Mouse (Mus musculus): ENCODE data around the gene Il23a.
"Not testable (repeated sequence)": the region's sequence is repeated elsewhere in the genome, so short reads cannot be mapped to it uniquely, and the experiment has no call there.

Il23a gene

GRCm38 (mm10) chr10:128263393-128264310 lies 34.9 kb downstream of the Il23a start:
- DNase-seq: no peak

- DNase-seq: no peak
Measured at GRCm38 (mm10) chr10:128262300-128262699, 36.3 kb downstream of the Il23a start.

- not testable (repeated sequence) for DNase-seq
Measured at GRCm38 (mm10) chr10:128260376-128260775, 38.2 kb downstream of the Il23a start.

GRCm38 (mm10) chr10:128259946-128260345 lies 38.6 kb downstream of the Il23a start:
- no peak for DNase-seq

GRCm38 (mm10) chr10:128258953-128259352 lies 39.6 kb downstream of the Il23a start:
- no peak for DNase-seq

GRCm38 (mm10) chr10:128256328-128256727 lies 42.2 kb downstream of the Il23a start:
- DNase-seq: no peak

- no peak for DNase-seq
Measured at GRCm38 (mm10) chr10:128255925-128256324, 42.6 kb downstream of the Il23a start.

- no peak for DNase-seq
Measured at GRCm38 (mm10) chr10:128253677-128254255, 44.8 kb downstream of the Il23a start, which contains the start of gene Apon. TSS of gene Apon (plus strand) at chr10:128254096.

GRCm38 (mm10) chr10:128250565-128250964 lies 48.0 kb downstream of the Il23a start:
- DNase-seq: no peak

GRCm38 (mm10) chr10:128247020-128247732 lies 51.4 kb downstream of the Il23a start:
- DNase-seq: no peak

Data from cerebellum, postnatal 25 days (tissue).